Mouse (Mus musculus): Measurements from ENCODE around the gene Tec. TPM values are rescaled to one million over a fixed set of nuclear protein-coding genes. Genes with fewer than 3 reads are reported as not detected.

Gene Tec
- total and polyA plus RNA-seq, 3 experiments, result 7.9 to 25.9 (median 20.1) TPM

GRCm38 (mm10) chr5:72812328-72812727, 56.0 kb downstream of the Tec start:
- H3K9ac ChIP-seq (ENCODE audit: insufficient read depth, low read depth), result no peak overlapping the region
- peaks cover 2% of the 10 kb centered on the region for H3K9me3 ChIP-seq (replicated peaks; ENCODE audit: low read length)
- dilution Hi-C loops (cut with MboI; ENCODE audit: extremely low pct_ligation_motif_present, extremely low pct_unique_long_range_greater_than_20kb, low sequenced_read_pairs) (no loop called here), in situ Hi-C loops (cut with MboI; ENCODE audit: low pct_ligation_motif_present, low pct_unique_long_range_greater_than_20kb, low sequenced_read_pairs) (no loop called here)
- H3K4me1 ChIP-seq (ENCODE audit: control insufficient read depth in 1 of 2, insufficient read depth in 2 of 2), result peaks cover 17 to 96% of the 10 kb centered on the region in 2 experiments
- no peak overlapping the region for H3K4me2 ChIP-seq (ENCODE audit: insufficient read depth, low read depth, poor library complexity, severe bottlenecking)
- peaks cover 0 to 24% of the 10 kb centered on the region in 2 experiments for H3K36me3 ChIP-seq (replicated peaks in 1 of 2; ENCODE audit: control insufficient read depth in 1 of 2, insufficient read depth in 1 of 2, low read length in 1 of 2)
- 0 out of 2 replicates have a peak, but pooled peaks cover 2% of the 10 kb centered on the region for H3K79me2 ChIP-seq (replicated peaks; ENCODE audit: control insufficient read depth, extremely low read depth, insufficient read depth, poor library complexity, severe bottlenecking)
- no peak for DNase-seq (ENCODE audit: extremely low read depth)
- no peak overlapping the region for H3K27ac ChIP-seq (ENCODE audit: insufficient read depth, low read depth)
- no peak overlapping the region for H3K4me3 ChIP-seq (replicated peaks in 1 of 3; ENCODE audit: low read depth in 2 of 3, low read length in 2 of 3, poor library complexity in 1 of 3)
- TF ChIP-seq ZNF384 (IDR thresholded peaks at IDR 0.05; ENCODE audit: low read depth, low read length), result no peak
- no peak for TF ChIP-seq EP300 (IDR thresholded peaks at IDR 0.05; ENCODE audit: low read length)
- no peak for TF ChIP-seq NRF1 (IDR thresholded peaks at IDR 0.05; ENCODE audit: low read depth, low read length)
- no peak for TF ChIP-seq TCF12 (IDR thresholded peaks at IDR 0.05; ENCODE audit: low read depth, low read length)
- no peak for TF ChIP-seq MAFK (IDR thresholded peaks at IDR 0.05; ENCODE audit: insufficient replicate concordance, low read length)
- no peak for TF ChIP-seq POLR2AphosphoS2 (IDR thresholded peaks at IDR 0.05; ENCODE audit: low read depth, low read length)
- no peaks in the 10 kb centered on the region for H3K27me3 ChIP-seq (replicated peaks)

- Histone ChIP-seq H3K4me3 (replicated peaks in 1 of 3; ENCODE audit: low read depth in 2 of 3, low read length in 2 of 3, poor library complexity in 1 of 3) (peak overlapping the region in 1 of 3 experiments; percentile 43), H3K79me2 (replicated peaks; ENCODE audit: control insufficient read depth, extremely low read depth, insufficient read depth, poor library complexity, severe bottlenecking) (0 out of 2 replicates have a peak, but pooled peaks cover 2% of the 10 kb centered on the region), H3K36me3 (replicated peaks in 1 of 2; ENCODE audit: control insufficient read depth in 1 of 2, insufficient read depth in 1 of 2, low read length in 1 of 2) (peaks cover 0 to 26% of the 10 kb centered on the region in 2 experiments), H3K4me1 (ENCODE audit: control insufficient read depth in 1 of 2, insufficient read depth in 2 of 2) (peaks cover 17 to 91% of the 10 kb centered on the region in 2 experiments), H3K9me3 (replicated peaks; ENCODE audit: low read length) (peaks cover 2% of the 10 kb centered on the region), H3K27me3 (replicated peaks) (no peaks in the 10 kb centered on the region), H3K9ac (ENCODE audit: insufficient read depth, low read depth) (no peak overlapping the region), H3K4me2 (ENCODE audit: insufficient read depth, low read depth, poor library complexity, severe bottlenecking) (no peak overlapping the region), H3K27ac (ENCODE audit: insufficient read depth, low read depth) (no peak overlapping the region)
- TF ChIP-seq ZMIZ1 (IDR thresholded peaks at IDR 0.05; ENCODE audit: low read depth, low read length) (no peak), E2F4 (IDR thresholded peaks at IDR 0.05; ENCODE audit: insufficient replicate concordance, low read depth, low read length) (no peak), MAFK (IDR thresholded peaks at IDR 0.05; ENCODE audit: insufficient replicate concordance, low read length) (no peak), PAX5 (IDR thresholded peaks at IDR 0.05; ENCODE audit: low read length) (no peak), ELF1 (IDR thresholded peaks at IDR 0.05; ENCODE audit: low read depth, low read length) (no peak), TBP (conservative IDR thresholded peaks at IDR 0.05; ENCODE audit: low read depth, low read length) (no peak), CHD2 (IDR thresholded peaks at IDR 0.05; ENCODE audit: low read length) (no peak), RCOR1 (conservative IDR thresholded peaks at IDR 0.05; ENCODE audit: low read depth, low read length) (no peak), MXI1 (IDR thresholded peaks at IDR 0.05; ENCODE audit: low read depth, low read length) (no peak), MEF2A (IDR thresholded peaks at IDR 0.05; ENCODE audit: borderline replicate concordance, low read depth, low read length) (no peak), JUN (IDR thresholded peaks at IDR 0.05; ENCODE audit: insufficient read depth, low read depth, low read length) (no peak), TCF12 (IDR thresholded peaks at IDR 0.05; ENCODE audit: low read depth, low read length) (no peak), ZKSCAN1 (IDR thresholded peaks at IDR 0.05; ENCODE audit: borderline replicate concordance, low read depth, low read length) (no peak), NRF1 (IDR thresholded peaks at IDR 0.05; ENCODE audit: low read depth, low read length) (no peak), ZNF384 (IDR thresholded peaks at IDR 0.05; ENCODE audit: low read depth, low read length) (no peak)
- dilution Hi-C loops (cut with MboI; ENCODE audit: extremely low pct_ligation_motif_present, extremely low pct_unique_long_range_greater_than_20kb, low sequenced_read_pairs) (no loop called here), in situ Hi-C loops (cut with MboI; ENCODE audit: low pct_ligation_motif_present, low pct_unique_long_range_greater_than_20kb, low sequenced_read_pairs) (no loop called here)
- DNase-seq (ENCODE audit: extremely low read depth), result no peak
These were observed 56.9 kb downstream of the Tec start for GRCm38 (mm10) chr5:72811397-72811796.

All from CH12.LX (cell line).